Mouse (Mus musculus): Measurements from ENCODE around the gene Pde4a. TPM values are rescaled to one million over a fixed set of nuclear protein-coding genes. Genes with fewer than 3 reads are reported as not detected.
"Not testable (repeated sequence)": the region's sequence is repeated elsewhere in the genome, so short reads cannot be mapped to it uniquely, and the experiment has no call there.

The Pde4a gene
- polyA plus RNA-seq, 1 experiment from 2014 or later, result 6.5 TPM

- no peaks in the 10 kb centered on the region for H3K4me1 ChIP-seq (ENCODE audit: control insufficient read depth, insufficient read depth, low read length)
- no peaks in the 10 kb centered on the region for H3K9me3 ChIP-seq (ENCODE audit: control insufficient read depth, low read length)
- H3K36me3 ChIP-seq (ENCODE audit: control insufficient read depth, insufficient read depth, low read length), result no peaks in the 10 kb centered on the region
- no peak overlapping the region for H3K9ac ChIP-seq (ENCODE audit: low read length)
- WGBS, result 60% methylated on average over 2 of the region's 2 CpGs
- no peak overlapping the region for H3K4me3 ChIP-seq (ENCODE audit: low read depth, low read length)
- H3K27me3 ChIP-seq (ENCODE audit: control insufficient read depth, insufficient read depth, low read length), result peaks cover 51% of the 10 kb centered on the region
- ATAC-seq (ENCODE audit: low FRiP score) (no peak), DNase-seq (ENCODE audit: low spot score, missing footprints) (no peak)
- H3K4me2 ChIP-seq, result no peak overlapping the region
- H3K27ac ChIP-seq (ENCODE audit: low read depth, low read length), result no peak overlapping the region
These were observed 85.0 kb downstream of the Pde4a start for GRCm38 (mm10) chr9:21250509-21250908.

DNA sequence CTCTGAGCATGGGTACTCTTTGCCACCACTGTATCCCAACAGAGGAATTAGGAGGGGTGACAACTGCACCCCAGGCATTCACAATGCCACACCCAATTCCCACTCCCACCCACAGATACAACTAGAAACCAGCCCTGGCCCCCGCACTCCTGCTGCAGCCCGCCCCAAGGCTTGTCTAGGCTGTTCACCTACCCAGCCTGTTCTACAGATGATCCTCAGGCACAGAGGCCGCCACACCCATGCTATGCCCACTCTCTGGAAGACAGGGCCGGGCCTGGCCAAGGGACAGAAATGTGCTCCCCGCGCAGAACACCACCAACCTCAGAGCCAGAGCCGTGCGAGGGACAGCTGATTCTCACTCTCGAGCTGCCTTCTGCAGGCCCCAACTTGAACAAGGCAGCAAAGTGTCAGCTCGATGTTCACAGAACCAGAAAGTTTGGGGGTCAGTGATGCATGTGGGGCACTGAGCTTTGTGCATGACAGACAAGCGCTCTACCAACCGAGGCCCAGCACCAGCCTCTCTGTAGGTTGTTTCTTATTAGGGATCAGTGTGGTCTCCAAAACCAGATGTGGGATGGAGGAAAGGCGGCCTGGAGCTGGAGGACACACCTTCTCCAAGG lies 85.7 kb downstream of the Pde4a start:
- Histone ChIP-seq H3K4me1 (ENCODE audit: control insufficient read depth, insufficient read depth, low read length) (no peaks in the 10 kb centered on the region), H3K4me3 (ENCODE audit: low read depth, low read length) (no peak overlapping the region), H3K4me2 (no peak overlapping the region), H3K27me3 (ENCODE audit: control insufficient read depth, insufficient read depth, low read length) (peaks cover 44% of the 10 kb centered on the region), H3K36me3 (ENCODE audit: control insufficient read depth, insufficient read depth, low read length) (no peaks in the 10 kb centered on the region), H3K27ac (ENCODE audit: low read depth, low read length) (no peak overlapping the region), H3K9me3 (ENCODE audit: control insufficient read depth, low read length) (no peaks in the 10 kb centered on the region), H3K9ac (ENCODE audit: low read length) (no peak overlapping the region)
- DNase-seq (ENCODE audit: low spot score, missing footprints) (no peak), ATAC-seq (ENCODE audit: low FRiP score) (no peak)
- WGBS, result 68% methylated on average over 13 of the region's 13 CpGs

- Histone ChIP-seq H3K27me3 (ENCODE audit: control insufficient read depth, insufficient read depth, low read length) (peaks cover 15% of the 10 kb centered on the region), H3K4me1 (ENCODE audit: control insufficient read depth, insufficient read depth, low read length) (no peaks in the 10 kb centered on the region), H3K9ac (ENCODE audit: low read length) (no peak overlapping the region), H3K27ac (ENCODE audit: low read depth, low read length) (no peak overlapping the region), H3K36me3 (ENCODE audit: control insufficient read depth, insufficient read depth, low read length) (no peaks in the 10 kb centered on the region), H3K4me2 (no peak overlapping the region), H3K4me3 (ENCODE audit: low read depth, low read length) (no peak overlapping the region), H3K9me3 (ENCODE audit: control insufficient read depth, low read length) (no peaks in the 10 kb centered on the region)
- DNase-seq (ENCODE audit: low spot score, missing footprints) (no peak), ATAC-seq (ENCODE audit: low FRiP score) (no peak)
These were observed 89.2 kb downstream of the Pde4a start for GRCm38 (mm10) chr9:21254690-21255089.

DNA sequence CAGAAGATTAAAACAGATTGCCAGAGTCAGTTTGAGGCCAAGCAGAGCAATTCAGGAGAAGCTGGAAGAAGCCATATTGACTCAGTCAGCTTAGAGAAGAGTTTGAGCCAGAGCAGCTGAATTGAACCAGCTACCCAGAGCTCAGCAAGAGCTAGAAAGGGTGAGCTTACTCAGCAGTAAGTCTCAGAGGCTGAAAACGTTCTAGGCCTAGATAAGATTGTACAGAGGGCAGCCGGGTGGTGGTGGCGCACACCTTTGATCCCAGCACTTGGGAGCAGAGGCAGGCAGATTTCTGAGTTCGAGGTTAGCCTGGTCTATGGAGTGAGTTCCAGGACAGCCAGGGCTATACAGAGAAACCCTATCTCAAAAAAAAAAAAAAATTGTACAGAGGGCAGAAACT lies 90.8 kb downstream of the Pde4a start:
- not testable (repeated sequence) for ATAC-seq (ENCODE audit: low FRiP score); H3K4me3 ChIP-seq (ENCODE audit: low read depth, low read length); H3K36me3 ChIP-seq (ENCODE audit: control insufficient read depth, insufficient read depth, low read length); H3K4me1 ChIP-seq (ENCODE audit: control insufficient read depth, insufficient read depth, low read length); H3K27me3 ChIP-seq (ENCODE audit: control insufficient read depth, insufficient read depth, low read length); H3K4me2 ChIP-seq; DNase-seq (ENCODE audit: low spot score, missing footprints); H3K9me3 ChIP-seq (ENCODE audit: control insufficient read depth, low read length); H3K27ac ChIP-seq (ENCODE audit: low read depth, low read length); H3K9ac ChIP-seq (ENCODE audit: low read length)
- 86% methylated on average over 4 of the region's 4 CpGs for WGBS

GRCm38 (mm10) chr9:21260491-21261040 lies 95.1 kb downstream of the Pde4a start:
- H3K9ac ChIP-seq (ENCODE audit: low read length), result no peak overlapping the region
- no peak overlapping the region for H3K4me3 ChIP-seq (ENCODE audit: low read depth, low read length)
- H3K36me3 ChIP-seq (ENCODE audit: control insufficient read depth, insufficient read depth, low read length), result no peaks in the 10 kb centered on the region
- 82% methylated on average over 6 of the region's 6 CpGs for WGBS
- DNase-seq (ENCODE audit: low spot score, missing footprints) (no peak), ATAC-seq (ENCODE audit: low FRiP score) (no peak)
- H3K9me3 ChIP-seq (ENCODE audit: control insufficient read depth, low read length), result no peaks in the 10 kb centered on the region
- no peak overlapping the region for H3K27ac ChIP-seq (ENCODE audit: low read depth, low read length)
- no peaks in the 10 kb centered on the region for H3K27me3 ChIP-seq (ENCODE audit: control insufficient read depth, insufficient read depth, low read length)
- no peak overlapping the region for H3K4me2 ChIP-seq
- peaks cover 3% of the 10 kb centered on the region for H3K4me1 ChIP-seq (ENCODE audit: control insufficient read depth, insufficient read depth, low read length)

DNA sequence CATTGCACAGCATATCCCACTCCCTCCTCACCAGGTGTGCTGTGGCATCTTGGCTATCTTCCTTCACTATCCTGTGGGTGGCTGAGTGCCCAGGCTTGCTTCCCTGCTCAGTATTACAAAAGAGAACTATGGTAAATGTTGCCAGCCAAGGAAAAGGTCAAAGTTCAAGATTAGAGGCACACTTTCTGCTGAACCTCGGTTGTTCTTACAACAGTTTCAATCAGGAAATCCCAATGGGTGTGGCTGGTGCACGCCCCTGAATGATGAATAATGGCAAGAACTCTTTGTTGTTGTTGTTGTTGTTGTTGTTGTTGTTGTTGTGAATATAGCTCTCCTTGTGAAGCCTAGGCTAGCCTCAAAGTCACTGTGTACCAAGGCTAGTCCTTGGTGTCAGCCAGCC lies 96.3 kb downstream of the Pde4a start:
- no peak overlapping the region for H3K4me2 ChIP-seq
- H3K36me3 ChIP-seq (ENCODE audit: control insufficient read depth, insufficient read depth, low read length), result no peaks in the 10 kb centered on the region
- DNase-seq (ENCODE audit: low spot score, missing footprints) (no peak), ATAC-seq (ENCODE audit: low FRiP score) (no peak)
- WGBS, result 58% methylated on average over 2 of the region's 2 CpGs
- H3K9ac ChIP-seq (ENCODE audit: low read length), result no peak overlapping the region
- H3K9me3 ChIP-seq (ENCODE audit: control insufficient read depth, low read length), result no peaks in the 10 kb centered on the region
- H3K27ac ChIP-seq (ENCODE audit: low read depth, low read length), result no peak overlapping the region
- H3K27me3 ChIP-seq (ENCODE audit: control insufficient read depth, insufficient read depth, low read length), result no peaks in the 10 kb centered on the region
- no peak overlapping the region for H3K4me3 ChIP-seq (ENCODE audit: low read depth, low read length)
- H3K4me1 ChIP-seq (ENCODE audit: control insufficient read depth, insufficient read depth, low read length), result peaks cover 16% of the 10 kb centered on the region

Other genes starting within 250 kb of the Pde4a start
- 67.4 and 73.3 TPM in 2 replicates for gene Dnmt1, start 205.8 kb upstream of the Pde4a start, polyA plus RNA-seq (2014; fragmentation: Nextera tagmentation; extraction: Ambion mirVana)
- gene S1pr2, start 188.9 kb upstream of the Pde4a start, polyA plus RNA-seq (2014; fragmentation: Nextera tagmentation; extraction: Ambion mirVana), result 18.1 and 20.1 TPM in 2 replicates
- 120 and 121 TPM in 2 replicates for gene Mrpl4, start 163.0 kb upstream of the Pde4a start, polyA plus RNA-seq (2014; fragmentation: Nextera tagmentation; extraction: Ambion mirVana)
- 3.9 and 4.0 TPM in 2 replicates for gene Icam1, start 149.7 kb upstream of the Pde4a start, polyA plus RNA-seq (2014; fragmentation: Nextera tagmentation; extraction: Ambion mirVana)
- 5.4 and 9.2 TPM in 2 replicates for gene Icam4, start 136.3 kb upstream of the Pde4a start, polyA plus RNA-seq (2014; fragmentation: Nextera tagmentation; extraction: Ambion mirVana)
- gene Icam5, start 133.6 kb upstream of the Pde4a start, polyA plus RNA-seq (2014; fragmentation: Nextera tagmentation; extraction: Ambion mirVana), result not detected in 2 replicates
- 0.86 and 2.1 TPM in 2 replicates for gene Zglp1, start 98.6 kb upstream of the Pde4a start, polyA plus RNA-seq (2014; fragmentation: Nextera tagmentation; extraction: Ambion mirVana)
- 0.75 and 1.3 TPM in 2 replicates for gene Gm49373, start 92.6 kb upstream of the Pde4a start, polyA plus RNA-seq (2014; fragmentation: Nextera tagmentation; extraction: Ambion mirVana)
- gene Fdx1l, start 92.1 kb upstream of the Pde4a start, polyA plus RNA-seq (2014; fragmentation: Nextera tagmentation; extraction: Ambion mirVana), result 46.3 and 50.4 TPM in 2 replicates
- gene Gm38431, start 73.7 kb upstream of the Pde4a start, polyA plus RNA-seq (2014; fragmentation: Nextera tagmentation; extraction: Ambion mirVana), result 2.0 and 2.1 TPM in 2 replicates
- 66.0 and 76.1 TPM in 2 replicates for gene Raver1, start 73.7 kb upstream of the Pde4a start, polyA plus RNA-seq (2014; fragmentation: Nextera tagmentation; extraction: Ambion mirVana)
- gene Tyk2, start 34.5 kb upstream of the Pde4a start, polyA plus RNA-seq (2014; fragmentation: Nextera tagmentation; extraction: Ambion mirVana), result 6.1 and 7.1 TPM in 2 replicates
- 297 and 318 TPM in 2 replicates for gene Cdc37, start 15.7 kb upstream of the Pde4a start, polyA plus RNA-seq (2014; fragmentation: Nextera tagmentation; extraction: Ambion mirVana)
- gene Keap1, start 73.6 kb downstream of the Pde4a start, polyA plus RNA-seq (2014; fragmentation: Nextera tagmentation; extraction: Ambion mirVana), result 20.0 and 26.3 TPM in 2 replicates
- gene S1pr5, start 82.7 kb downstream of the Pde4a start, polyA plus RNA-seq (2014; fragmentation: Nextera tagmentation; extraction: Ambion mirVana), result 0.19 and 0.21 TPM in 2 replicates
- gene Atg4d, start 99.6 kb downstream of the Pde4a start, polyA plus RNA-seq (2014; fragmentation: Nextera tagmentation; extraction: Ambion mirVana), result 37.2 and 45.8 TPM in 2 replicates
- 13.2 and 16.3 TPM in 2 replicates for gene Kri1, start 122.3 kb downstream of the Pde4a start, polyA plus RNA-seq (2014; fragmentation: Nextera tagmentation; extraction: Ambion mirVana)
- gene Cdkn2d, start 125.7 kb downstream of the Pde4a start, polyA plus RNA-seq (2014; fragmentation: Nextera tagmentation; extraction: Ambion mirVana), result 70.6 and 71.9 TPM in 2 replicates
- gene Ap1m2, start 146.6 kb downstream of the Pde4a start, polyA plus RNA-seq (2014; fragmentation: Nextera tagmentation; extraction: Ambion mirVana), result 0.36 and 0.68 TPM in 2 replicates
- 53.9 and 58.6 TPM in 2 replicates for gene Slc44a2, start 155.0 kb downstream of the Pde4a start, polyA plus RNA-seq (2014; fragmentation: Nextera tagmentation; extraction: Ambion mirVana)
- gene Ilf3, start 202.2 kb downstream of the Pde4a start, polyA plus RNA-seq (2014; fragmentation: Nextera tagmentation; extraction: Ambion mirVana), result 263 and 266 TPM in 2 replicates
- 46.2 and 46.8 TPM in 2 replicates for gene Qtrt1, start 246.1 kb downstream of the Pde4a start, polyA plus RNA-seq (2014; fragmentation: Nextera tagmentation; extraction: Ambion mirVana)

Measured in midbrain, embryonic 11.5 days (tissue).